Mouse (Mus musculus): ENCODE results near the gene Ier5. TPM values are rescaled to one million over a fixed set of nuclear protein-coding genes. Genes with fewer than 3 reads are reported as not detected.

The Ier5 gene
- polyA plus RNA-seq (2014; fragmentation: Nextera tagmentation; extraction: Ambion mirVana) = 6.0 and 6.7 TPM in 2 replicates

GRCm38 (mm10) chr1:155099280-155099848, at the start of gene Ier5:
Gene Ier5, minus strand, starts transcription at chr1:155099636.
- Histone ChIP-seq H3K27me3 (replicated peaks; ENCODE audit: control insufficient read depth, insufficient read depth, low read length) (no peaks in the 10 kb centered on the region), H3K4me1 (replicated peaks; ENCODE audit: control insufficient read depth, insufficient read depth, low read length) (peaks cover 11% of the 10 kb centered on the region), H3K9ac (ENCODE audit: low read length) (peak within 1 kb of the TSS; percentile 97), H3K4me3 (ENCODE audit: low read depth, low read length) (peak within 1 kb of the TSS; percentile 96), H3K9me3 (ENCODE audit: control insufficient read depth, low read length) (no peaks in the 10 kb centered on the region), H3K27ac (ENCODE audit: low read depth) (peak within 1 kb of the TSS; percentile 80), H3K4me2 (ENCODE audit: low read length) (peak within 1 kb of the TSS; percentile 76), H3K36me3 (ENCODE audit: control insufficient read depth, insufficient read depth, low read length) (no peaks in the 10 kb centered on the region)
- under 1% methylated on average over 40 of the region's 40 CpGs for WGBS
- peak; percentile 99 for DNase-seq (ENCODE audit: low spot score)
- ATAC-seq (replicated peaks; ENCODE audit: low FRiP score, low TSS enrichment, low read depth) = peak; percentile 99

DNA sequence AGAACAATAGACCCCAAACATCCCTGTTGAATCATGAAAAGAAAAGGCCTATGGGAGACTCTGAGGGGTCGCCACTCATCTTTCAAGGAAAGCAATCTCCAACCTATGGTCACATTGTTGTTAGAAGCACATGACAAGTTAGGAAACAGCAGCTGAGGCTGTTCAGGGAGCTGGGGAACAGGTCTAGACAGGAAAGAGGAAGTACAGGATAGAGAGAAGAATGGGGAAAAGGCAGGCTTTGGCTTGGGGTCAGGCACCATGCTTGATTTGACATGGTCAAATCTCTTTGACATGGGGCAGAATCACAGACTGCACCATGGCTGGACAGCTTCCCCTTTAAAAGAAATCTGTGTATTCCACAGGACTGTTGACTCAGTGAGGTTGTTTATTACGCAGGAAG, 47.8 kb upstream of the Ier5 start:
- 76% methylated on average over 2 of the region's 2 CpGs for WGBS
- no peak for DNase-seq (ENCODE audit: low spot score)
- H3K4me2 ChIP-seq (ENCODE audit: low read length) = no peak overlapping the region

GRCm38 (mm10) chr1:155146572-155146980, 47.1 kb upstream of the Ier5 start, which contains the start of gene Mr1:
Gene Mr1, minus strand, starts transcription at chr1:155146814.
- 0 out of 2 replicates have a peak, but pooled peaks cover 2% of the 10 kb centered on the region for H3K4me1 ChIP-seq (replicated peaks; ENCODE audit: control insufficient read depth, insufficient read depth, low read length)
- DNase-seq (ENCODE audit: low spot score) = peak; percentile 63
- no peaks in the 10 kb centered on the region for H3K36me3 ChIP-seq (ENCODE audit: control insufficient read depth, insufficient read depth, low read length)
- H3K9ac ChIP-seq (ENCODE audit: low read length) = peak within 1 kb of the TSS; percentile 51
- H3K9me3 ChIP-seq (ENCODE audit: control insufficient read depth, low read length) = no peaks in the 10 kb centered on the region
- H3K27me3 ChIP-seq (replicated peaks; ENCODE audit: control insufficient read depth, insufficient read depth, low read length) = no peaks in the 10 kb centered on the region
- peak; percentile 91 for ATAC-seq (replicated peaks; ENCODE audit: low FRiP score, low TSS enrichment, low read depth)
- H3K27ac ChIP-seq (ENCODE audit: low read depth) = peak within 1 kb of the TSS; percentile 52
- peak within 1 kb of the TSS; percentile 39 for H3K4me3 ChIP-seq (ENCODE audit: low read depth, low read length)
- peak within 1 kb of the TSS; percentile 53 for H3K4me2 ChIP-seq (ENCODE audit: low read length)
- 28% methylated on average over 8 of the region's 8 CpGs for WGBS

More for the DNA sequence above, 47.8 kb upstream of the Ier5 start:
- no peaks in the 10 kb centered on the region for H3K27me3 ChIP-seq (replicated peaks; ENCODE audit: control insufficient read depth, insufficient read depth, low read length)
- 0 out of 2 replicates have a peak, but pooled peaks cover 2% of the 10 kb centered on the region for H3K4me1 ChIP-seq (replicated peaks; ENCODE audit: control insufficient read depth, insufficient read depth, low read length)
- no peak overlapping the region for H3K9ac ChIP-seq (ENCODE audit: low read length)
- no peaks in the 10 kb centered on the region for H3K36me3 ChIP-seq (ENCODE audit: control insufficient read depth, insufficient read depth, low read length)
- no peak overlapping the region for H3K27ac ChIP-seq (ENCODE audit: low read depth)
- no peak overlapping the region for H3K4me3 ChIP-seq (ENCODE audit: low read depth, low read length)
- no peak for ATAC-seq (replicated peaks; ENCODE audit: low FRiP score, low TSS enrichment, low read depth)
- H3K9me3 ChIP-seq (ENCODE audit: control insufficient read depth, low read length) = no peaks in the 10 kb centered on the region

- ATAC-seq (replicated peaks; ENCODE audit: low FRiP score, low TSS enrichment, low read depth) = no peak; the same call in 1 of the 2 replicates
- Histone ChIP-seq H3K4me2 (ENCODE audit: low read length) (peak overlapping the region; percentile 53), H3K27me3 (replicated peaks; ENCODE audit: control insufficient read depth, insufficient read depth, low read length) (no peaks in the 10 kb centered on the region), H3K9ac (ENCODE audit: low read length) (no peak overlapping the region), H3K9me3 (ENCODE audit: control insufficient read depth, low read length) (no peaks in the 10 kb centered on the region), H3K27ac (ENCODE audit: low read depth) (peak overlapping the region; percentile 52), H3K36me3 (ENCODE audit: control insufficient read depth, insufficient read depth, low read length) (no peaks in the 10 kb centered on the region), H3K4me3 (ENCODE audit: low read depth, low read length) (peak overlapping the region; percentile 39), H3K4me1 (replicated peaks; ENCODE audit: control insufficient read depth, insufficient read depth, low read length) (0 out of 2 replicates have a peak, but pooled peaks cover 2% of the 10 kb centered on the region)
- WGBS = 26% methylated on average over 6 of the region's 6 CpGs
- no peak for DNase-seq (ENCODE audit: low spot score)
Observed at GRCm38 (mm10) chr1:155145620-155146019, 46.2 kb upstream of the Ier5 start.

- Histone ChIP-seq H3K9me3 (ENCODE audit: control insufficient read depth, low read length) (no peaks in the 10 kb centered on the region), H3K27ac (ENCODE audit: low read depth) (no peak overlapping the region), H3K36me3 (ENCODE audit: control insufficient read depth, insufficient read depth, low read length) (no peaks in the 10 kb centered on the region), H3K4me1 (replicated peaks; ENCODE audit: control insufficient read depth, insufficient read depth, low read length) (peaks cover 1% of the 10 kb centered on the region; the same call in 1 of the 2 replicates), H3K4me2 (ENCODE audit: low read length) (no peak overlapping the region), H3K9ac (ENCODE audit: low read length) (no peak overlapping the region), H3K4me3 (ENCODE audit: low read depth, low read length) (no peak overlapping the region), H3K27me3 (replicated peaks; ENCODE audit: control insufficient read depth, insufficient read depth, low read length) (no peaks in the 10 kb centered on the region)
- DNase-seq (ENCODE audit: low spot score) (no peak), ATAC-seq (replicated peaks; ENCODE audit: low FRiP score, low TSS enrichment, low read depth) (no peak)
- WGBS = 76% methylated on average over 2 of the region's 2 CpGs
Observed at GRCm38 (mm10) chr1:155140076-155140475, 40.6 kb upstream of the Ier5 start.

- H3K36me3 ChIP-seq (ENCODE audit: control insufficient read depth, insufficient read depth, low read length) = no peaks in the 10 kb centered on the region
- no peaks in the 10 kb centered on the region for H3K27me3 ChIP-seq (replicated peaks; ENCODE audit: control insufficient read depth, insufficient read depth, low read length)
- no peaks in the 10 kb centered on the region for H3K9me3 ChIP-seq (ENCODE audit: control insufficient read depth, low read length)
- 86% methylated on average over 7 of the region's 7 CpGs for WGBS
- H3K27ac ChIP-seq (ENCODE audit: low read depth) = no peak overlapping the region
- ATAC-seq (replicated peaks; ENCODE audit: low FRiP score, low TSS enrichment, low read depth) = no peak
- H3K9ac ChIP-seq (ENCODE audit: low read length) = no peak overlapping the region
- H3K4me3 ChIP-seq (ENCODE audit: low read depth, low read length) = no peak overlapping the region
- no peak for DNase-seq (ENCODE audit: low spot score)
- H3K4me1 ChIP-seq (replicated peaks; ENCODE audit: control insufficient read depth, insufficient read depth, low read length) = peaks cover 4% of the 10 kb centered on the region; the same call in 1 of the 2 replicates
- H3K4me2 ChIP-seq (ENCODE audit: low read length) = no peak overlapping the region
Observed at GRCm38 (mm10) chr1:155138795-155139194, 39.4 kb upstream of the Ier5 start.

- DNase-seq (ENCODE audit: low spot score) (no peak), ATAC-seq (replicated peaks; ENCODE audit: low FRiP score, low TSS enrichment, low read depth) (no peak)
- H3K36me3 ChIP-seq (ENCODE audit: control insufficient read depth, insufficient read depth, low read length) = no peaks in the 10 kb centered on the region
- H3K4me2 ChIP-seq (ENCODE audit: low read length) = no peak overlapping the region
- no peaks in the 10 kb centered on the region for H3K27me3 ChIP-seq (replicated peaks; ENCODE audit: control insufficient read depth, insufficient read depth, low read length)
- no peak overlapping the region for H3K4me3 ChIP-seq (ENCODE audit: low read depth, low read length)
- 32% methylated on average over 8 of the region's 8 CpGs for WGBS
- no peaks in the 10 kb centered on the region for H3K9me3 ChIP-seq (ENCODE audit: control insufficient read depth, low read length)
- H3K9ac ChIP-seq (ENCODE audit: low read length) = no peak overlapping the region
- no peak overlapping the region for H3K27ac ChIP-seq (ENCODE audit: low read depth)
- H3K4me1 ChIP-seq (replicated peaks; ENCODE audit: control insufficient read depth, insufficient read depth, low read length) = peaks cover 4% of the 10 kb centered on the region; the same call in 1 of the 2 replicates
Observed at GRCm38 (mm10) chr1:155134866-155135265, 35.4 kb upstream of the Ier5 start.

DNA sequence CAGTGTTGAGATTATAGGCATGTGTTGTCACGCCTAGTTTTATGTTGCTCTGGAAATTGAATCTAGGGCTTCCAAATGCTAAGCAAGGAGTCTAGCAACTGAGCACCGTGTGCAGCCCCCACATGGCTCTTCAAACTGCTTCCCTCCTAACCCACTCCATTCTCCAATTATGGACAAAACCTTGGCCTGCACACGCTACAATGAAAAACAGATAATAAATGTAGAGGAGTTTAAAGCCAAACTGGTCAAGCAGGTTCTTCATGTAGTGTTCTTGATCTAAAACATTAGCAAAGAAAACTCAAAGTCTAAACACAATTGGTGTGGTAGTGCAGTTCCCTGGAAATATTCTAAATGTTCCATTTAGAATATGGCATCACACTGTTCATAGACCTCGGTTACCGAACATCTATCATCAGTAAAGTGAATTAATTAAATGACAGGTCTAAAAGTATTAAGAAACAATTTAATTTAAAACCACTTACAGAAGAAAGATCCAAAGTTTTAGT, 28.0 kb upstream of the Ier5 start:
- WGBS = 80% methylated on average over 5 of the region's 5 CpGs
- no peak for ATAC-seq (replicated peaks; ENCODE audit: low FRiP score, low TSS enrichment, low read depth)

GRCm38 (mm10) chr1:155126716-155127115, 27.3 kb upstream of the Ier5 start:
- H3K4me1 ChIP-seq (replicated peaks; ENCODE audit: control insufficient read depth, insufficient read depth, low read length) = no peaks in the 10 kb centered on the region
- H3K4me3 ChIP-seq (ENCODE audit: low read depth, low read length) = no peak overlapping the region
- ATAC-seq (replicated peaks; ENCODE audit: low FRiP score, low TSS enrichment, low read depth) (no peak), DNase-seq (ENCODE audit: low spot score) (no peak)
- H3K36me3 ChIP-seq (ENCODE audit: control insufficient read depth, insufficient read depth, low read length) = no peaks in the 10 kb centered on the region
- H3K4me2 ChIP-seq (ENCODE audit: low read length) = no peak overlapping the region
- no peaks in the 10 kb centered on the region for H3K9me3 ChIP-seq (ENCODE audit: control insufficient read depth, low read length)
- WGBS = 74% methylated on average over 5 of the region's 5 CpGs
- H3K27ac ChIP-seq (ENCODE audit: low read depth) = no peak overlapping the region
- H3K9ac ChIP-seq (ENCODE audit: low read length) = no peak overlapping the region
- no peaks in the 10 kb centered on the region for H3K27me3 ChIP-seq (replicated peaks; ENCODE audit: control insufficient read depth, insufficient read depth, low read length)

More for the DNA sequence above, 28.0 kb upstream of the Ier5 start:
- Histone ChIP-seq H3K9me3 (ENCODE audit: control insufficient read depth, low read length) (no peaks in the 10 kb centered on the region), H3K36me3 (ENCODE audit: control insufficient read depth, insufficient read depth, low read length) (no peaks in the 10 kb centered on the region), H3K27me3 (replicated peaks; ENCODE audit: control insufficient read depth, insufficient read depth, low read length) (no peaks in the 10 kb centered on the region), H3K4me3 (ENCODE audit: low read depth, low read length) (no peak overlapping the region), H3K27ac (ENCODE audit: low read depth) (no peak overlapping the region), H3K4me1 (replicated peaks; ENCODE audit: control insufficient read depth, insufficient read depth, low read length) (no peaks in the 10 kb centered on the region), H3K9ac (ENCODE audit: low read length) (no peak overlapping the region), H3K4me2 (ENCODE audit: low read length) (no peak overlapping the region)
- DNase-seq (ENCODE audit: low spot score) = no peak

Measured in intestine, embryonic 14.5 days (tissue).